Mouse (Mus musculus) gastrocnemius, adult 18-20 months (tissue): ENCODE measurements at regions not wholly inside any gene's neighbourhood (a gene's known extent, or its start where the extent isn't known, plus 50 kb on each side); places are given as distances from the start of the nearest gene placed in this dataset.

Experiments used
- DNase-seq: peaks from one replicate; pipeline ENCODE4 v3.0.0; 2021; ENCODE audit warnings: low spot score

DNA sequence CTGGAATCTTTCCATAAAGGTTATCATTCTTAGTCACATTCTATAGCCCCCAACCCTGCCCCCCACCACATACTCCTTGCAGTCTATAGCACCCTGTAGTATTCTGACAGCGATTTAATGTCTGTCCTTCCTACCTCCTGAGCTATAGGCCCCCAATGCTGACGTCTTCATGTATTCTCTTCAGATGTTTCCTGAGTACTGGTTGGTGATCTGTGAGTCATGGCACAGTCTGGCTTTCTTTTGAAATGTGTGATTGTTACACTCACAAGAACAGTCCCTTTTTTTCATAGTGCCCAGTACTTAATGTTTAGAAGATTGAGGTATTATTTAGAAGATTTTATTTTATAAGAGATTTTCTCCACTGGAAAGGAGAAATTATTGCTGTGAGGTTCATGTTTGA lies 634.6 kb upstream of the Zeb2 start:
- DNase-seq = no peak

DNA sequence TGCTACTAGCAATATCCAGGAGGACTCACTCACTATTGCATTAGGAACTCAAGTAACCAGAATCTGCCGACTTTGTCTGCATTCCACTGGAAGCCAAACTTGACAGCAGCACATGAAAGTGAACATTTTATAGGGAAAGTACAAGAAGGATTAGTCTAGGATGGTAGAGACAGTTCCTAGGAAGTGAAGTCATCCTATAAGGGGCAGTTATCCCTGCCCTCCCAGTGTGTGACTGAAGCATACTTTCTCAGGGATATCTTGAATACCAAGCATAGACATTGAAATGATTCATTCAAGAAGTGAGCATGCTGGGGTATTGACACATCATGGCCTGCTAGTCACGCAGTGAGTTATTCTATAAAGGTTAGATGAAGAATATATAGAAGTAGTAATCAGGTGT lies 632.2 kb upstream of the Zeb2 start:
- DNase-seq = no peak

DNA sequence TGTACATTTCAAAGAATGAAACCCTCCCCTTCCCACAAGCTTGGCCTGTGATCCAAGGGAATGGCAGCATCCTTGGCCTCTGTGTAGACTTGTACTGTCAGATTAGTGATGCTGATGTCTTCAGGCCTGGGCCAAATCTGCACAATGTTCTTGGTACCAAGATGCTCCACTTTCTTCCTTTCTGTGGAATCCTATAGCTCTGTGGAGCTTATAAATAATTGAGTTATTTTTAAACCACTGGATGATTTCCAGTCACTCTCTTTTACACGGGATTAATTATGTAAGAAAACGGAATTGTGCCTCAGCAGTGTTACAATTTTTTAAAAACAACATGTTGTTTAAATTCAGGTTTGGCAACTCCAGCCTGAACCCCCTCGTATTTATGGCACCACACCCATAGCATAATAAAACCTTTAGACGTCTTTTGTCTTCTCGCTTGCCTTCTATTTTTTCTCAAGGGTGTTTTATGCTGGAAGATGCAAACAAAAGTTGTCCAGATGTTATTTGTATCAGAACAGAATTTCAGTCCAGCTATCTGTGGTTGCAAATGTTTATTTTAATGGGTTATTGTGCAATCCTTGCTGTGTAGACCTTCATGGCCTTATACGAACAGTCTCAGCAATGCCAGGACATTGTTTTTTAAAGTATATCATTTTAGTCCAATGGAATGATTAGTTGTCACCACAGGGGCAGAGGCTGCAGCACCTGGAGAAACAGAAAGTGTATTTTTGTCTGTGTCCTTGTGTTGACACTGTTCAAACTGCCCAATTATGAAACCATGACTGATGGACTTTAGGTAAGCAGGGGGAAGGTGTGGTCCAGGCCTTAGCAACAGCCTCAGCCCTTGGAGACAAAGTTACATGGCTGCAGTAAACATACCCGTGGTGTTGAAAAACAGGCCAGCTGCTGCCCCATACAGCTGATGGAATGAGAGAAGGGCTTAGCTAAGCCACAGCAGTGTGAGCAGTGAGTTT lies 630.4 kb upstream of the Zeb2 start:
- peak; percentile 28 for DNase-seq

DNA sequence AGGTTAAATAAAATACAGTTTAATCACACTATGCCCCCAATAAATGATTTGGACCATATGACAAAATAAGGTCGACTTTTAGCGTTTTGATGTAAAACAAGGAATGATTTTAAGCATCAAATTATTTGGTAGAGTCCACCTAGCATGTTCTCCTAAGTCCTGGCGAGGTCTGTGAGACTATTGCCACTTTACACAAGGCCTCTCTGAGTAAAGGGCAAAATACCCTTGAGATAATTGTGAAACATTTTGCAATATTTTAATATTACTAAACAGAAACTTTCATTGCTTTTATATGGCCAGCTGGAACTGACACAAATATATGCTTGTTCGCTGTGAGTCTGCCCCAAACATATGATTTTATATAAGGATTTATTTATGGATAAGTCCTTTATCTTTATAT lies 629.4 kb upstream of the Zeb2 start:
- no peak for DNase-seq

DNA sequence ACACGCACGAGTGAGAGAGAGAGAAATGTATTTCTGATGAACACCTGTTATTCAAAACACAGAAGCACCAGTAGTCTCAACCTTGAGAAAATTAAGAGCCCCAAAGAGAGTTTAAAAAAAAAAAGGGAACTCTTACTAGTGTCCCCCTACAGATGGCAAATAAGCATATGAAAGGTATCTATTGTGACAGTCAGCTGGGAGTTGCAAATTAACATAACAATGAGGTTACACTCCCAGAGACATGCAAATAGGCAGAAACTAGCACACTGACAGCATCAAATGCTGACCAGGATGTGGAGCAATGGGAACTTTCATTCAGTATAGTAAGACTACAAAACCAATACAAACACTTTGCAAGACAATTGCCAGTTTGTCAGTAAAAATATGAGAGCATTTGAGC lies 619.1 kb upstream of the Zeb2 start:
- no peak for DNase-seq

DNA sequence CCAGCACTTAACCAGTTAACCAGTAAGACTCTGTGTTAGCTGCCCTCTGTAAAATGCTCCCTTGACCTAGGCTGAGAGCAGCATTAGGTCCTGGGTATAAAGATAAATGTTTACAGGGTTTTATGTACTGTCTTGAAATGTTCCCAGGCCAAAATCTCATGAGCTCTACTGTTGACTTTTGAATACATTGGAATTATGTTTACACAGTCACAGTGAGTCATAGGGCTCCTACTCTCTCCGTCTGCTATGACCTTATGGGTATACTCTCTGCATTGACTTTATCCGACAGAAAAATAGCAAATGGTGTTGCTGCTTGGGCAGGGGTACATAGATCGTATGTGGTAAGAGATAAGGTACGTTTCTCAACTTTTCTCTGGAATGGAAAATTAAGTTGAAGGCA lies 596.8 kb upstream of the Zeb2 start:
- no peak for DNase-seq

DNA sequence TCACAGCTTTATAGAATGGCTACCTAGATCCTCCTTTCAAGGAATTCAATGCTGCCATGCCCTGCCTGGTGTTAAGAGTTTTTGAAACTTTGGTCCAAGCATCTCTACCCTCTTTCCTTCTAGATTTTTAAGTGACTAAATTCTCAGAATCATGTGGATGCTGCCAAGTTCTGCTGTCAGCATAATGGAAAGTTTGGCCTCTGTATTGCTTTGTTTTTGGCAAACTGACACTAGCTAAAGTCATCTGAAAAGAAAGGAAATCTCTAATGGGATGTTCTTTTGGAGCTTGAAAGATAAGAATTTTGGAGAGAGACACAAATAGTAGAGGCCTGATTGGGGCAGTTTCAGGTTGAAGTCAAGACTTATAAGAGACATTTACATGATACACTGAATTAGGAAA lies 589.8 kb upstream of the Zeb2 start:
- peak; percentile 53 for DNase-seq

DNA sequence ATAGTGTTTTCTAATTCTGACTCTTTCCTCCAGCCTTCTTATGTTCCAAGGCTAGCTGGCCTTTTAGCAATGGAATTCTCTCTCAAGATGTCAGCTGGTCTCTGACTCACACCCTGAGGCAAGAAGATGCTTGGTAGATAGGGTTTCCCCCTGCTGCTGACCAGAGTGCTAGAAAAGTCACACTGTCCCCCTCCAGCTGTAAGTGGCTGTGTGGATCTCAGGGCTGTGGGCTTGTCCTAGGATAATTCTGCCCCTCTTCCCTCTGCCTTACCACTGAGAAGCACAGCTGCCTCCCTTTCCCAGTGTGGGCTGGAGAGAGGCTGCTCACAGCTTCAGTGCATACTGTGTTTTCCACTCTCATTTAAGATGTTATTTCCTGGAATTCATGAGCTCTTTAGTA lies 585.3 kb upstream of the Zeb2 start:
- DNase-seq = no peak

DNA sequence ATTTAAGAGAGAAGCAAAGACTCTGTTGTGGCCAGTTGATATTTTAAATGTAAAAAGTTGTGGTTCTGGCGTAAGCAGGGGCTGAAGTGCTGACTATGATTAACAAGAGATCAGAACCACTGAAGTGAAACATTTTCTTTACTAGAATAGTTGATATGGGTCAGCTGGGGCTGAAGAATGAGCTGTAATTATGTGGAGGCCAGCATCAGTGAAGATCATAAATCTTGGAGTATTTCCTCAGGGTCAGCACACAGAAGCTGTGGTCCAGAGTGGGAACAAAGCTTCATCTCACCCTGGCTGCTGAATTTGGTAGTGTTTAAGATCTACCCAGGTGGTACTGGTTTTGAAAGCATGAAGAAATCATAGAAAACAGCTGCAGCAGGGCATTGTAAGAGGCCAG lies 583.4 kb upstream of the Zeb2 start:
- no peak for DNase-seq

DNA sequence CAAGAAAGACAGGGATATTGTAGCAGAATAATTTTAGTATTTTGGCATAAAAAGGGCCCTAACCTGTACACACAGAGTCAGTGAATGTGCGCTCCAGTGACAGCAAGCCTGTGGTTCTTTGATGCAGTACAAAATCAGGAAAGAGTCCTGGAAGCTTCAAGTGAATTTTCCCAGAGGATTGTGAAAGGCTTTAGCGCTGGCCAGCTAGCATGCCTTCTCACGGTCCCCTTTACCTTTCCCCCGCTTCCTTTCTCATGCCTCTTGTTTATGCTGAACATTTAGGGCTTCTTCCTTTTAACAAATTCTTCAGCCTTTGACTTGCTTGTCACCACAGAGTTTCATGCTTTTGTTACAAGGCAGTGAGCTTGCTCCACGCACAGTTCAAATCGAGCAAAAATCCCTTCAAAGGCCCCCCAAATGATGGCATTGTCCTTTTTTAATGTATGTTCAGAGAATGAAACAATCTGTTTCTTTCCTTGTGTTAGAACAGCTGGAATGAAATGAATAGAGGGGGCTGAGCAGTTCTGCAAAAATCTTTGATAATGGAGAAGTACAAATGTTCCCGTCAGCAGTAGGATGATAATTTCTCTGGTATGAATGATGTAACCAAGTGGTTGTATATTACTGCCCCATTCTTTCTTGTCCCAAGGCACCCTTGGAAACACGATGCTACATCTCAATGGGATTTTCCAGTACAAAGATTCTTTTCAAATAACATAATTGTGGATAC lies 576.3 kb upstream of the Zeb2 start:
- DNase-seq = peak; percentile 15

DNA sequence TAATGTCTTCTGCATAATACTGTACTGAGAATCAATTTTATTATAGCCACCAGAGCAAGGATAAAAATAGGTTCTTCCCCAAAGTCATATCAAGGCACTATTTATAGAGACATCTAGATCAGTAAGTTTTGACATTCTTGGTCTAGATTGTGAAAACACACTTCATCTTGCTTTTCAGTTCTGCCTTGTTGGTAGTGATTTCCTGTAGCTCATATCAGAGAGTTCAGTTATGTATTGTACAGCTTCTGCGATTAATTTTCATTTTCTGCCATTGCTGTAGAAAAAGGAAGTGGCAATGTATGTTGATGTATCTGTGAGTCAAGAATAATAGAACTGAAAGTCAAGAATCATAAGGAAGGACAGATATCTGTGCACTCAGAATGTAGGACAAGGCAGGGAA lies 575.6 kb upstream of the Zeb2 start:
- DNase-seq = no peak

DNA sequence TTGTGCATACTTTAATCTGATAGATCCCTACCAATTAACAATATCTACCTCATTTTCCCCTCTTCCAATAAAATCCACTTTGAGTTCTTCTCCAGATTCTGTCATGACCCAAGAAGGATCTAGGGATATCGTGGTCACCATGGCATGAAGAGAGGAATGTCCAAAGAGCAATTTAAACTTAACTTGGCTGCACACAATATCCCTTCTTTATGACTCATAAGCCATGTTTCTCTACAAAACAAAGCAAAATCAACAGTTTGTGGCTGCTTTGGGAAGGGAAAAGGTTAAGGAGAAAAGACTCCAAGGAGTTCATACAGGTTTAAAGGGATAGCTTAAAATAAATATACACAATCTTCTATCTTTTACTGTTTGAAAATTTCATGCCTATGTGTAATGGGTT lies 571.8 kb upstream of the Zeb2 start:
- DNase-seq = no peak

DNA sequence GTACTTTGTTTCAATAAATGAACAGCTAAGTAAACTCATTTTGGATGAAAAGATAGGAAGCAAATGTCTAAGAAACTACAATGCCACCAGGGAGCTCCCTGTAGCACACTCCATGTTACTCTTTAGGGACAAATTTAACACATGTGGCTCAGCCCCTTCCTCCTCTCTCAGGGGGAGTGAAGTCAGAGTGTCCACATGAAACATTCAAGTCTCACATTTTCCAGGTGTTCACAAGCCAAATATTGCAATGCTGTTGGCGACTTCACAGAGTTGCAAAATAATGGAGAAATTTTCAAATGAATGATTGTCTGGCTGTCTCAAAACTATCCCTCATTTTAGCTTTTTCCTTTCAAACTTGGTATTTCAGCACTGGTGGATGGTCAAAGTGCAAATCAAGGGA lies 564.1 kb upstream of the Zeb2 start:
- DNase-seq = peak; percentile 51

DNA sequence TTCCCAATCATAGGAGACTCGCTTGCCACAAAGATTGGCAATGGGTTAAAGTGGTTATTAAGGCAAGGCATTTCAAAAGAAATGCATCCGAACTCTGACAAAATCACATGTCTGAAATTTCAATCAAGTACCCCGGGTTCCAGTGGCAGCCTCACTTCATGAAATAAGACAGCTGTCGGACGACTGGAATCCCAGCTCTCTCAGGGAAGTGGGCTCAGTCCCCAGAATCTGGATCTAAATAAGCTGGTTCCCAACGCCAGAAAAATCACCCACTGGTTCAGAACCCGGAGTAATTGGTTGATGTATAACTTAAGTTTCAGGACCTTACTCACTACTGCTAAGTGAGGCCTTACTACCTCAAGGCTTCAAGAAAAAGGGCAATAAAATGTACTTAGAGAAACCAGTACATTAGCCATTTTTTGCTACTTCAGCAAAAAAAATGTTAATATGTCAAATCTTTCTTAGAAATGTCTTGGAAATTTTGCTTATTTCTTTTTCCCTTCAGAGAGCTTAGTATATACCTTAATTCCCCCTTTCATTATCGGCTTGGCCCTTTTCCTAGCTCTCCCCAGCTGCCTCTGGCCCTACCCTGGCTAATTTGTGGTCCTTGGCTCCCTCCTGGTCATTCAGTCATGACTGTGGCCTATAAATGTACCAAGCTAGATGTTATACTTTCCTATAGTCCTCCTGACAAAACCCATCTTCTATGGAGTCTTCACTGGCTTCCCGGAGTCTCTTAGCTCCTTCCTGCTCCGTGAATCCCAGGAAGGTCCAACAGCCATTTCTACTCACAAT lies 562.1 kb upstream of the Zeb2 start:
- DNase-seq = no peak

DNA sequence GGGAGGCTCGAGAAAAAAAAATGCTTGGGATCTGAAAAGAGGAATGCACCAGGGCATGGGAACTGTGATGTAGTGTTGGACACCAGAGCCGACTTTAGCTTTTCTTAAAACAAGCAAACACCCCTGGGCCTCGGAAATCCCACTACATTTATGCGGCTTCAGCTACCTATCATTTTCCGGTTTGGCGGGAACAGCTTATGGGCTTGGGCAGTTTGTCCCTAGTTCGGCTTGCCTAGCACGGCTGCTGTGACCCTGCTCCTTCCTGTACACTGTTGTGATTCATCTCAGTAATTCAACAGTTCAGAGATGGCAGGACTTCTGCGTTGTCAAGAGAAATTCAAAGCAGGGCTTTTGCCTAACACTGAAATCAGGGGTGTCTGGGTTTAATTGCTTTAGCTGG lies 561.5 kb upstream of the Zeb2 start:
- no peak for DNase-seq

DNA sequence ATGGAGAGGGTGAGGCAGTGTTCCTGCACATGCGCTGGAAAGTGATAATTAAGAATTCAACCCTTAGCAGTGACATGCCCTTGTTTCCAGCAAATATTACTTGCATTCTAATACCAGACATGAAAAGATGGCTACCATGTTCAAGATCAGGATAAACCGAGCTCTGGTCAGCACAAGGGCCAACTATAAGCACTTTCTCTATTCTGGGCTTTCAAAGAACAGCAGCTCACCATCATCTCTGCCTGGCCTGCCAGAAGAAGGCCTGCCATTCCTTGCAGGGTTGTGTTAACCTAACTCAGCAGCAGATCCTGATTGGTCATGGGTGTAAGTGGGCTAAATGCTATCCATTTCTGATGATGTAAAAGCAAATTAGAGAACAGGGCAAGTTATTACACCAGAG lies 558.6 kb upstream of the Zeb2 start:
- no peak for DNase-seq

DNA sequence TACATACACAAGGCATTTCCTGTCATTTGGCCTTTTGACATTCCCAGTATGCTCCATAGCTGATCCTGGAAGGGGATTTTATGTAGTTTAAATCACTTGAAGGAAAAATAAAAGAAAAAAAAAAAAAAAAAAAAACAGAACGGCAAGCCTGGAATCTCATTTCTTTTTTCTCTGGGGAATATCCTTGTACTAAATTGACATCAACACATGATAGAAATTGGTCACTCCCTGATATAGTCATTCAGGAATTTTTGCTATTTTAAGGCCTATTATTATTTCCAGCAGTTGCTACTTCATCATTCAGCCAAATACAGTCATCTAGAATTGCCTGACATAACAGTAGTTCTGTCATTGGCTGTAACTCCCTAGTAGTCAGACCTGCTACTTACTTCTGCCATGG lies 538.8 kb upstream of the Zeb2 start:
- DNase-seq = no peak

DNA sequence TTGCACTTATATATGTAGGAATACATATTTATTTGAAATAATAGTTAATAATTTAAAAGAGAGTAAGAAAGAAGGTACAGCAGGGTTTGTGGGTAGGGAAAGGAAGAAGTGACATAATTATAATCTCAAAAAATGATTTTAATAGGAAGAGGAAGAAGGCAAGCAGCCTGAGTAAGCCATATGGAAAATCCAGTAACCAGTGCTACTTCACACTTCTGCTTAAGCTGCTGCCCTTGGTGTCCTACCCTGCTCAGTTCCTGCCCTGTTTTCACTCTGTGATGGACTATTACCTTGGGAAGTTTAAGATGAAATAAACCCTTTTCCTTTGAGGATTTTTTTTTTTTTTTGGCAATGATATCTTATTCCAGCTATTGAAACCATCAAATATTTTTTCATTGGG lies 537.5 kb upstream of the Zeb2 start:
- DNase-seq = no peak

DNA sequence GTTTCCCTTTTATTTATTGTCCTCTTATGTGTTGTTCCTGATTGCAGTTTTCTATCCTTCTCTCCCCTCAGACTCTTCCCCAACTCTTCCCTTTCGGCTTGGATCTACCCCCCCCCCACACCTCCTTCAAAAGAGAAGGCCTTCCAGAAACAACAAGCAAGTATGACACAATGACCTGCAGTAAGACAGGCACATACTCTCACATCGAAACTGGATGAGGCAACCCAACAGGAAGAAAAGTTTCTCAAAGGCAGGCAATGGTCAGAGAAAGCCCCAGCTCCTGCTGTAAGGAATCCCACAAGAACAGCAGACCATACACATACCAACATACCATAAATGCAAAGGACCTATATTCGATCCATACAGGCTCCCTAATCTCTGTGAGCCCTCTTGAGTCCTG lies 535.8 kb upstream of the Zeb2 start:
- no peak for DNase-seq

DNA sequence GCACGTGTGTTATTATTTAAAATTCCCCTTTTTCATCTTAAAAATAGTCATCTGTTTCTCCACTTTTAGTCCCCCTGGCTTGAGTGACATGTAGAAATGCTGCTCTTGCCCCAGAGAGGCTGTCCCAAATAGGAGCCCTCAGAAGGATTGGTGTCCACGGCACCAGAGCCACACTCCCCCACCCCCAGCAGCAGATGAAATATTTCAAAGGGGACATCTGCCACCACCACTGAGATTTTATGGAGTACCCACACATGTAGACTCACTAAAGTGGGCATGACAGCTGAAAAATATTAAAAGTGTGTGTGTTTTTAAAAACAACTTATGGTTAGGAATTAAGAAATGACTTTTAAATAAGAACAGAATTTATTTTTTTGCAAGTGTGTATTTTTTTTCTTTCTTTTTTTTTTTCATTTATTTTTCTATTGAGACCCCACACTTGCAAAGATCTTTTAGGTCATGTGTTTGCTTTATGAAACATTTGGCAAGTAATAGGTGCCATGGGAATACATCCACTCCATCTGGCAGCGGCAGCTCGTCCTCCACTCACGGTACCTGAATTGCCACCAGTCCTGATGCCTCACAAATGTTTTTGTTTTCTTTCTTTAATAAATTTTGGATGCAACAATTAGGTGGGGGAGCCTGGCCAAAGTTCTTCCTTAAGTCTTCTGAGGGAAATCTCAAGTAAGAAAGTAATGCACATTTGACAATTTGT lies 533.2 kb upstream of the Zeb2 start:
- no peak for DNase-seq

DNA sequence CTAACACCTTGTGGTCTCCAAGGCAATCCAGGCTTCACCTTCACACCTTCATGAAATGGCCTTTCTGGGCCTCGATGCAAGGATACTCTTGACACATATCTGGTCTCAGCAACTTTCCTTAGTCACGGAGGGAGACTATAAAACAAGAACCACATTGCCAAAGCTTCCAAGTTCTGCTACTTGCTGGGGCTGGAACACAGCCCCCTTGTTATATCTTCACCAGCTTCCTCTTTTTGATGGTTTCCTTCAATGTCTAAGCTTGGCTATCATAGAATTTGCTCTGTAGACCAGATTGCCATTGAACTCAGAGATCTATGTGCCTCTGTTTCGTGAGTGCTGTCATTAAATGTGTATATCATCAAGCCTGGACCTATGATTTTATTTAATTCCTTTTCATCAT lies 530.7 kb upstream of the Zeb2 start:
- DNase-seq = no peak

DNA sequence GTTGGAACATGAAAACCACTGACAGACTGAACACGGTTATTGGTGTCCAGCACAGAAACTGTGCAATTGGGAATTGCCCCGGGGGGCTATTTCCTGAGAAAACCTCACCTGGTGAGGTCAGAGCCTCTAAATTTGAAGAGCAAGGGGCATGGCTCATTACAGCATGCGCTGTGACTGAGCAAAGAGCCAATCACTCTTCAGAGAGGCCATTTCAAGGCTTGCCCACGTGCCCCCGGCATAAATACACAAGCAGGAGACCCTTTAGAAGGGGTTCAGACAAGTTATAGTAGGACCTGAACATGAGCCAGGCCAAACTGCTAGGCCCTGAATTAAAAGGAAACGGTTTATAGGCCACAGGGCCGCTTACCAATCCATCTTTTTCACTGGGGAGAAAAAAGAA lies 512.9 kb upstream of the Zeb2 start:
- no peak for DNase-seq
